Mouse (Mus musculus) E14TG2a.4 (cell line): ENCODE results near the gene Pla2g1b.

ENCODE experiments used
- CTCF ChIP-seq: conservative IDR thresholded peaks from 2 replicates; pipeline ENCODE4 v1.5.1; 2014; ENCODE audit warnings: low read length
- POU5F1 ChIP-seq: IDR thresholded peaks from 2 replicates; pipeline ENCODE4 v1.6.1; 2014; ENCODE audit warnings: low read length, borderline replicate concordance

- TF ChIP-seq CTCF (no peak), POU5F1 (no peak)
These were observed 11.5 kb upstream of the Pla2g1b start for GRCm38 (mm10) chr5:115454422-115455090.
